Mouse (Mus musculus) liver, embryonic 14.5 days (tissue): Measurements from ENCODE around the gene Nkg7.

Experiments
- CTCF ChIP-seq: IDR thresholded peaks from 2 replicates; pipeline ENCODE4 v1.5.1; 2016; ENCODE audit warnings: antibody characterized with exemption, low read depth, control low read depth
- EP300 ChIP-seq: IDR thresholded peaks from 2 replicates; pipeline ENCODE4 v1.6.1; 2016; ENCODE audit warnings: antibody characterized with exemption, low read depth

DNA sequence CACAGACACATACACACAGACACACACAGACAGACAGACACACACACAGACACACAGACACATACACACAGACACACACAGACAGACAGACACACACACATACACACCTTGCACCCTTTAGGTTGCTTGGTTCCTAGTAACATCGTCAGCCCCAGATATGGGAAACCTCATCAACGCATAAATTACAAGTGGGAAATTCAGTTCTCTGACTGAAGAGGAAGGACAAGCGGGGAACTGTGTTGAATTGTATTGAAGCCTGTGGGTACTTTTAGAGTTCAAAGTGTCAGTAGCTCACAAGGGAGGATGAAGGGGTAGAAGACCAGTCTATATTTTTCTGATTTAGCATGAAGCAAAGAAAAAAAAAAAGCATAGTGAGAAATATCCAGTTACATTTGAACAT, 29.3 kb upstream of the Nkg7 start:
- TF ChIP-seq CTCF (no peak), EP300 (no peak)
